Mouse (Mus musculus) thymus, postnatal 4 days (tissue): ENCODE measurements at regions not wholly inside any gene's neighbourhood (a gene's known extent, or its start where the extent isn't known, plus 50 kb on each side); places are given as distances from the start of the nearest gene placed in this dataset.

Experiments
- DNase-seq: peaks from one replicate; pipeline ENCODE4 v3.0.0; 2021

DNA sequence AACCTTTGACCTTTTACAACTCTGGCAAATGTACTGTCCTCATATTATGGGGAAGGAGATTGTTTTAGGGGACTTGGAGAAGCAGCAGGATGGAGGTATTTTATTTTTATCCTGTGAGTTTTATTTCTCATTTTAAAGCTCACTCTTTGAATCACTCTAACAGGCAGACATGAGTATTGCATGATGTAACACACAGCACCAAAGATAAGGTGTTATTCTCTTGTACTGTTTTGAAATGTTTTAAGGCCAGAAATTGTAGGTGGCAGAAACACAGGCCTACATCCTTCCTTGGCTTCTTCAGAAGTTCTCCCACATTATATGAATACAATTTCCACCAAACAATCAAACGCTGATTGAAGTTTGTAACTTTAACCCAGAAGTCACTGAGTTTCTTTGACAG, 377.9 kb upstream of the Nr2f1 start:
- DNase-seq = no peak

- no peak for DNase-seq
Observed at GRCm38 (mm10) chr13:78576300-78577296, 377.0 kb upstream of the Nr2f1 start.

GRCm38 (mm10) chr13:78571093-78571492, 371.5 kb upstream of the Nr2f1 start:
- no peak for DNase-seq

GRCm38 (mm10) chr13:78524446-78524937, 324.9 kb upstream of the Nr2f1 start:
- DNase-seq = no peak

GRCm38 (mm10) chr13:78520771-78521170, 321.2 kb upstream of the Nr2f1 start:
- DNase-seq = no peak

GRCm38 (mm10) chr13:78520186-78520585, 320.6 kb upstream of the Nr2f1 start:
- no peak for DNase-seq

GRCm38 (mm10) chr13:78500551-78500950, 301.0 kb upstream of the Nr2f1 start:
- DNase-seq = no peak

DNA sequence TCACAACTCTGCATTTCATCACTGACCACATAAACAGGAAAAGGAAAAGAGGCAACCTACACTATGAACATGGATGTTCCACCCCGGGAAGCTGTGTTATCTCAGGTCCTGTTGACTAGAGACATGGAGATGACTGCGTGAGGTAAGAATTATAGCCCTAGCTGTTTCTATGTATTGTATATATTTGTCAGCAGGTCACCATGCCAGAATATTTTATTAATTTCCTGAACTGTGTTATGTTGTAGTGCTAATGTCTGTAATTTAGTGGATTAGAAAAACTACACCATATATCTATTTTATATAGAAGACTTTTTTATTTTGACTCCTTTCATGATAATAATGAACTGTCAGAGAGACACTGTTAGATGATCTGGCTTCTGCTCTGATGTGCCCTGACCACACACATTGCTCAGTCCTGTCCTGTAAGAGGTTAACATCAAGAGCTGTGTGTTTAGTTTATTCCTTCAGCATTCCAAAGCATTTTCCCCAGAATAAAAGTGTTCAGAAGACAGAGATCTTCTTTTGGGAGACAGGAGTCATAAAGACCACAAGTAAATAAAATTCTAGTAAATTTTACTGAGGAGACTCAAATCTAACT, 284.3 kb upstream of the Nr2f1 start:
- no peak for DNase-seq

GRCm38 (mm10) chr13:78482929-78483759, 283.6 kb upstream of the Nr2f1 start:
- DNase-seq = no peak

- DNase-seq = no peak
Observed at GRCm38 (mm10) chr13:78451333-78452070, 251.9 kb upstream of the Nr2f1 start.

GRCm38 (mm10) chr13:78446726-78447031, 247.1 kb upstream of the Nr2f1 start:
- DNase-seq = no peak

DNA sequence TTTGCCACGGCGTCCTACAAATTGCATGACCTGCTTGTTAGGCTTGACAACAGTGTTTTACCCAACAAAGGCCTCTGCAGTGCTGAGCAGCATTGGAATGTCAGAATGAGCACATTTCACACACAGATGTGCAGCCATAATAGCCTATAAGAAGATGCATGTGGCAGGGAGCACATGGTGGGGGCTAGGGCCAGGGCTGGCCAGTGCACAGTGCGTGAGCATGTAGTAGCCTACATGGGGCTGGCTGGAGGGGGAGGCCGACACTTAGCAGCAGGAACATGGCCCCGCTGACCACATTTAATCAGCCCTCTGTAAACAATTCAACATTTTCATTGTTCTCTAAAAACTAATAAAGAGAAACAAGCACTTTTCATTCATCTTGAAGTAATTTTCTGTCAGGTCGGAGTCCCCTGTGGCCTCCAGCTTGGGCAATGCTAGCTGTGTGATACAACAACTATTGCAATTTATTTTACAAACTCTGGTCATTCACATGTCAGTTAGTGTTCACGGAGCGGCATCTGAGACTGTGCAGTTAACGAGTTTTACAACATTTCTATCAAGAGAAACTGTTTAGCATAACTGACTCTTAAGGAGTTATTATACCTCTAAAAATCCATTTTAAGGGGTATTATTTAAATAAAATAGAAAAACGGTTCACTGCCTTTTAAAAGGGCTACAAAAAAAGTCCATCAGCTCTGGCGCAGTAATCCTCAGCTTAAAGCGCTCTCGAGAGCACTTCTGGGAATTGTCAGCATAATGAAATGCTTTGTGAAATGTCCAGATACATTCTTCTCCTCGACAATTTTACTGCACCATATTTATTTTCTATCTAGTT, 246.6 kb upstream of the Nr2f1 start:
- DNase-seq = no peak

GRCm38 (mm10) chr13:78444691-78445349, 245.3 kb upstream of the Nr2f1 start:
- DNase-seq = no peak

- DNase-seq = no peak
Observed at GRCm38 (mm10) chr13:78428469-78428868, 228.9 kb upstream of the Nr2f1 start.

DNA sequence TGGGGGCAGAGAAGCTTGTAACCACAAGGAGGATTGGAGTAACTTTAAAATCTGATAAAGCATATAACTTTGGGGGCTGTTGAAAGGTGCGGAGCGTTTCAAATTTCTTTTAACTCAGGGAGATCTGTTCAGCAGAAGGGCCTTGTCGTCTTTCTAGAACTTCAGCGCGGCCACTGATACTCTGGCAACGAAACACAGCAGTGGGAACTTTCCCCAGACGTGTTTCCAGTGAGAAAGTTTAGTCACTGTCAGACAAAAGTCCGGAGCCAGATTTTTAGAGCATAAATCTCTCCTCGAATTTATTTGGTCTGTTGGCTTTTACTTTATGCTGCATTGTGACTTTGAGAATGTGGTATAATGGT, 228.5 kb upstream of the Nr2f1 start:
- no peak for DNase-seq

- no peak for DNase-seq
Observed at GRCm38 (mm10) chr13:78427141-78428083, 227.9 kb upstream of the Nr2f1 start.

DNA sequence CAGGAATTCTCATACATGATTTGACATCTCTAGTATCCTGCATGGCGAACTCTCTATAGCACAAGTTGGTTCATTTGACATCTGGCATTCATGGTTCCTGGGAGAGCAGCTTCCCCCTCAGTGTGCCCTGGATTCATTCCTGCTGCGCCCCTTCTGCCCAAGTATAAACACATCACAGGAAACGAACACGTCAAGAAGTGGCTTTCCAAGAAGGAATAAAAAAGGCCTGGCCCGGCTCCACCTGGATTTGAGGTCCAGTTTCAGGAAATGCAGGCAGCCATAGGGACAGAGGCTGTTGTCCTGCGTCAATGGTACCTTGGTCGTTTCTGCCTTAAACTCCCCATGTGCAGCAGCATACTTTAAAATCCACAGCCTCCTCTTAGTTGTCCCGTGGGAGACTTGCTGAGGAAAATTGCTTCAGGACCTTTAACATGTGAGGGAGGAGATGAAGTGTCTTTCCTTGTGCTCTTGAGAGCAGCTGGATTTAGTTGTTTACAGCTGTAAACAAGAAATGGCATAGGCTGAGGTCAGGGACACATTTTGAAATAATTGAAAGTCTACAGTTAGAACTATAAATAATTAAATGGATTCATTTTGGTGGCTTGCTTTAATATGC, 226.9 kb upstream of the Nr2f1 start:
- no peak for DNase-seq

DNA sequence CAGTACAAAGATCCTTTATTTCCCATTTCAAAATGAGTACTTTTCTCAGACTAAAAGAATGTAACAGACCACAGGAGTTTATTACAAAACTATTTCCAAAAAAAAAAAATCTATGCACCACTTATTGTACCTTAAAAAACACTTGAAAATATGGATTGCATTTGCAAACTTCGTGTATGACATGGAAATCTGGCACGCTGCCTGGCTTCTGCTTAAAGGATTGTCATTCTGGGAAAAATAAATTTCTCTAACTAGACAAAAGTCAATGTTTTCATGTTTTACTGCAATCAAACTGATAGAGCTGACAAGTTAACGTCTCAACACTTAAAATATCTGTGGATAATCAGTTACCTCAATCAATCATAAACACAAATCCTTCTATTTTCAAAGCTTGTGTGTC, 205.5 kb upstream of the Nr2f1 start:
- DNase-seq = no peak

DNA sequence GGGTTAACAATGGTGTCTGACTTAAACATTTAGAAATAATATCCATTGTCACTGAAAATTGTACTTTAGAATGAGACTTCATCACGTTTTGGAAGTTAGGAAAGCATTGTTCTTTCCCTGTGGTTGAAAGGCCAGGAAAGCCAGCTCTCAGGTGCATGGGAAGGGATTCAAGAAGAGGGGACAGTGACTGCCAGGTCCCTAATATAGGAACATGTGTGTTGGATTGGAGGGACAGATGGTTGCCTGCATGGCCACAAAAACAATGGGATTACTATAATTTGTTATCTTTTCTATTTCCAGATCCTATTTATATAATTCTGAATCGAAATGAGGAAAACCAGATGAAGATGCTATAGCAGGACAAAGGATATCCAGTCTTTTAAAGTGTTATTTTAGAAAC, 184.2 kb upstream of the Nr2f1 start:
- no peak for DNase-seq

DNA sequence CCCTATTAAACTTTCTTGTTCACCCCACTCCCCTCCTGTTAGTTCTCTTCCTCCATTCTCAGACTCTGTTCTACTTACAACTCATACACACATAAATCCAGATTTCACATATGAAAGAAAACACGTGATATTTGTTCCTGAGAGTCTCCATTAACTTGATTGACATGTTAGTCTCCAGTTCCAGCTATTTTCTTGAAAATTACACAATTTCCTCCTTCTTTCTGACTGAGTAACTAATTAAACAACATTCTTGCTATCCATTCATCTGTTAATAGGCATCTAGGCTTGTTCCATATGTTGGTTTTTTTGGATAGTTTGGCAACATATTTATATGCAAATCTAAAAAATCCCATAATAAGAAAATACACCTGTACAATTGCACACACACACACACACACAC, 161.7 kb upstream of the Nr2f1 start:
- no peak for DNase-seq
